Mouse (Mus musculus) cerebellum, adult 11-12 months (tissue): ENCODE measurements around the gene Plekhj1.

Experiments used
- DNase-seq: peaks from one replicate; pipeline ENCODE4 v3.0.0; 2022

Plekhj1 gene

GRCm38 (mm10) chr10:80805322-80805721, 6.9 kb upstream of the Plekhj1 start:
- DNase-seq = peak; percentile 64

GRCm38 (mm10) chr10:80804916-80805315, 6.5 kb upstream of the Plekhj1 start, which contains the start of gene Amh:
Gene Amh, plus strand, starts transcription at chr10:80805243.
- peak; percentile 60 for DNase-seq

GRCm38 (mm10) chr10:80804340-80804739, 5.9 kb upstream of the Plekhj1 start:
- DNase-seq = peak; percentile 57

- DNase-seq = peak; percentile 42
Observed at GRCm38 (mm10) chr10:80802996-80803395, 4.6 kb upstream of the Plekhj1 start.

- peak; percentile 55 for DNase-seq
Observed at GRCm38 (mm10) chr10:80802204-80802912, 3.9 kb upstream of the Plekhj1 start.

GRCm38 (mm10) chr10:80799070-80799566, 692 bp upstream of the Plekhj1 start:
- no peak for DNase-seq

GRCm38 (mm10) chr10:80797186-80798149, 958 bp downstream of the Plekhj1 start:
- DNase-seq = no peak

GRCm38 (mm10) chr10:80796307-80796848, 2.0 kb downstream of the Plekhj1 start:
- DNase-seq = peak; percentile 63

GRCm38 (mm10) chr10:80794750-80795149, 3.7 kb downstream of the Plekhj1 start:
- DNase-seq = peak; percentile 41

GRCm38 (mm10) chr10:80793803-80794202, 4.6 kb downstream of the Plekhj1 start:
- peak; percentile 68 for DNase-seq

GRCm38 (mm10) chr10:80793033-80793784, 5.2 kb downstream of the Plekhj1 start:
- peak; percentile 80 for DNase-seq

- DNase-seq = peak; percentile 88
Observed at GRCm38 (mm10) chr10:80792175-80793032, 6.0 kb downstream of the Plekhj1 start.

- DNase-seq = peak; percentile 76
Observed at GRCm38 (mm10) chr10:80791476-80792174, 6.8 kb downstream of the Plekhj1 start.

- DNase-seq = peak; percentile 42
Observed at GRCm38 (mm10) chr10:80790761-80791404, 7.5 kb downstream of the Plekhj1 start.

- peak; percentile 36 for DNase-seq
Observed at GRCm38 (mm10) chr10:80787517-80787916, 10.9 kb downstream of the Plekhj1 start.

GRCm38 (mm10) chr10:80785963-80786362, 12.5 kb downstream of the Plekhj1 start:
- DNase-seq = peak; percentile 50

GRCm38 (mm10) chr10:80784871-80785270, 13.6 kb downstream of the Plekhj1 start:
- DNase-seq = no peak

- no peak for DNase-seq
Observed at GRCm38 (mm10) chr10:80784302-80784701, 14.1 kb downstream of the Plekhj1 start.

- DNase-seq = no peak
Observed at GRCm38 (mm10) chr10:80779565-80779964, 18.9 kb downstream of the Plekhj1 start.

- DNase-seq = peak; percentile 76
Observed at GRCm38 (mm10) chr10:80777123-80777522, 21.3 kb downstream of the Plekhj1 start.
